Mouse (Mus musculus) layer of hippocampus, adult 8-10 months (tissue): ENCODE data around the gene Ctnnd1. TPM values are rescaled to one million over a fixed set of nuclear protein-coding genes. Genes with fewer than 3 reads are reported as not detected.
A peak's percentile ranks its signal among the peaks of the same experiment; 100 is the strongest.
"Not testable (repeated sequence)": the region's sequence is repeated elsewhere in the genome, so short reads cannot be mapped to it uniquely, and the experiment has no call there.

ENCODE experiments used
- DNase-seq, 2 experiments: peaks; one replicate each; pipeline ENCODE4 v3.0.0; 2022; ENCODE audit warnings: low spot score in 2 of 2
- total RNA-seq, 4 experiments: library from RNA; stranded (reverse); gene quantifications; 2 replicates each; pipeline ENCODE4 v1.2.4; 2022

The Ctnnd1 gene
- 10 to 100 TPM; 51.9 to 56.8 (median 53.1) TPM for total RNA-seq

DNA sequence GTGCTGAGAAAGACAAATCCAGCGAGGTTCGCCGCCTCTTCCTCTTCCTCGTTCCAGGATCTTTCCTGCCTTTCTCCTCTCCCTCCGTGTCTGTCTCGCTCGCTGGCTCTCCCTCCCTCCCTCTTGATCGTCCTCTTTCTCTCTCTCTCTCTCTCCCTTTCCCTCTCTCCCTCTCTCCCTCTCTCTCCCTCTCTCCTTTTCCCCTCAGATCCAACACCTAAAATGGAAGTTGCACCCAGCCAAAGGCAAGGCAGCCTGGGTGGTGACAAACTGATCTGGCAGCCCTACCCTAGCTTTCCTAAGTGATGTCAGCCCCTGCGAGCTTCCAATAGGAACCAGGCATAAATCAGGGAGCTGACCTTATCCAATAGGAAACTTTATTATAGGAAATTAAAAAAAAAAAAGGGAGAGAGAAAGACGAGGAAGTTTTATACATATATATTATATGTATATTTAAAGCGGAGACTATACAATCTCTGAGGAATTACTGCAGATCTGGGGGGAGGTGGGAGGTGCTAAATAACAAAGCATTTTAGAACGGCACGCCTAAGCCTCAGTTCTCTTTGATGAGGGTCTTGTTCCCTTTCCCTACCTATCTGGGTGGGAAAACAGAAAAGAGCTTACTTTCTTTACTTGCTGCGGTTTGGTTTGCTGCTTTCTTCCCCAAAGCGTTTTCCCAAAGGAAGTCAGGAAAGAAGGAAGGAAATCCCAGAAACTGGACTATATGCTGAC, at the start of gene Ctnnd1:
TSS of gene Ctnnd1 (minus strand) at position 302 of the 732 bp plus-strand sequence.
- peak; percentile 89 to 90 for DNase-seq

DNA sequence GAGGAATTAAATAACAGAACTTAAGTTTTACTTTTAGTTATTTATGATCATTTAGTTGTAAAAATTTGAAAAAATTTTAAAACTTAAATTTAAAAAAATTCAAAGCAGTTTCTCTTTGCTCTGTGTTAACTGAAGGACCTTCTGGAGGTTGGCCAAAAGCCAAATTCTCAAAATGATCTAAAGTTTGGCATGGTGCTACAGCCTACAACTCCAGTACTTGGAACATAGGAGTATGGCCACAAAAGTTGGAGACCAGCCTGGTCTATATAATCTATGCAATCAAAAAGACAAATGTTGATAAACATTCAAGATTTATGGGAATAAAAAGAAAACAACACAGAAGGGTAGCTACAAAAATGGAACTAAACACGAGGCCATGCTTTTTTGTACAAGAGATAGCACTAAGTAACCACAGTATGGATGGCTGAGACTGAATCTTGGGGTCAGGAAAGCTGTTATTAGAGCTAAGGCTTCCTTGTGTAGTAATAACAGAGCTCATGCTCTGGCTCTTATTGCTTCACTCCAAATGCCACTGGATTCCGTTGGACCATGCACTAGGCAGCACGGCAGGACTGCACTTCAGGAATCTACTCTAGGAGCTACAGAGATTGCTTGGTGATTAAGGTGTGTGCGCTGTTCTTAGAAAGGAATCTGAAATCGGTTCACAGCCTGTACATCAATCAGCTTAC, 44.6 kb upstream of the Ctnnd1 start:
- no peak for DNase-seq

DNA sequence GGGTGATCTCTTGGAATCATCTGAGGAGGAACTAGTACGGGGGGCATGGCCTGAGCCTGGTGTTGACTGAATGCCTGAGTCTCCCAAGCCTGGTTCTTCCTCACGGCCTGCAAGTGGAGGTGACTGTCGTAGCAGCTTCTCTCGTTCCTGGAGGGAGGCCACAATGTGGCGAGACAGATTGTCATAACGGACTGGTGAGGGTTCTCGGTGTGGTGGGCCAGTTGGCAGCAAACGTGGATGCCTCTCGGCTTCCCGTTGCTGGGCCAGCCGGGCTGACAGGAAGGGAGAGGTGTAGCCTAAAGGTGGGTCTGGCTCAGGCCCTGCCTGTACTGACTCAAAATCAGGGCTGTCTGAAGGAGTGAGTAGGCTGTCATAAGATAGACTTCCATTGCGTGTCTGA, 39.5 kb upstream of the Ctnnd1 start:
- DNase-seq, result no peak

DNA sequence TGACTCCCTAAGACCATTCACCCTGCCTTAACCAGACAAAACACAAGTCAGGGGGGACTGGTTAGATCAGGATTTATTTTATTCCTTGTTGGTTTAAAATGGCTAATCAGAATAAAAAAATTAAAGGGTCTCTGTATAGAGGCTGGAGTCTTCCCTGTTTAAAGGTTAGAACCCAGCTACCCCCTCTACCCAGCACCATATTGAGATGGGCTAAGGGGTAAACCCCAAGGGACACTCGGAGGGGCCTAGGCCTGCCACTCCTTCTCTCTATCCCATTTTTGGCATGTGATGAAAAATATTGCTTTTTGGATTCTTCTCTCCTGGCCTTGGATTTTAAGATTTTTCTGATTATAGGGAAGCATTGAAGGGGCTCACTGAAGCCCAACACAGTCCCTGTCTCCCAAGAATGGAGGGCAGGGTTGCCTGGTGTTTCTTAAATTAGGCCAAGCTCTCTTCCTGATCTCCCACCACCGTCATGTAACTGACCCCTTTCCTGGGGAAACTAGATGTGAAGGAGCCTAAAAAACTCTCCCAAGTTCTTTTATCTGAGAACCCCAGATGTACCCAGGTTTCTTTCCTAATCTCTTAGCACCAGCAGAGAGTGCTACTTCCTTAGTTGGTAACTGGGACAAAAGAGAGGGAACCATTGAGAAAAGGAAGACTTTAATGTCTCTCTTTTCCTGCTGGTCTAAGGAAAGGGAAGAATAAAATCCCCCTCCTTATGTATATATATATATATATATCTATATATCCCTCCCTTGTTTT, 37.7 kb upstream of the Ctnnd1 start:
- no peak for DNase-seq

DNA sequence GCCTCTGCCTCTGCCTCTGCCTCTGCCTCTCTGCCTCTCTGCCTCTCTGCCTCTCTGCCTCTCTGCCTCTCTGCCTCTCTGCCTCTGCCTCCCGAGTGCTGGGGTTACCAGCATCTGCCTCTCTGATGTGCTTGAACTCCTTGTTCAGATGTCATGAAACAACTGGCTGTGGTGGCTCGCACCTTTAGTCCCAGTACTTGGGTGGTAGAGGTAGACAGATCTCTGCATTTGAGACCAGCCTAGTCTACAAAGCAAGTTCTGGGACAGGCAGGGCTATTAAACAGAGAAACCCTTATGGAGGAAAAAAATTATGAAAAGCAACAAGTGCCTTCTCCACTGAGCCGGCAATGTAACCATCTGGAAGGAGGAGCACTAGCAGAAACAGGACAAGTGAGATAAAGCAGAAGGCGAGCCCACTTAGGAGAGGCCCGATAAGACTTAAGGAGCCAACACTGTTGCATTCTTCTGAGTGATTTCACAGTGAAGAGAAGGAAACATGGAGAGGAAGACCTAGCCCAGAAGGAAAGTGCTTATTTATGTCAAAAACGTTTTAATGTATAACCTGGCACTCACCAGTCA, 32.1 kb upstream of the Ctnnd1 start:
- DNase-seq, result no peak

DNA sequence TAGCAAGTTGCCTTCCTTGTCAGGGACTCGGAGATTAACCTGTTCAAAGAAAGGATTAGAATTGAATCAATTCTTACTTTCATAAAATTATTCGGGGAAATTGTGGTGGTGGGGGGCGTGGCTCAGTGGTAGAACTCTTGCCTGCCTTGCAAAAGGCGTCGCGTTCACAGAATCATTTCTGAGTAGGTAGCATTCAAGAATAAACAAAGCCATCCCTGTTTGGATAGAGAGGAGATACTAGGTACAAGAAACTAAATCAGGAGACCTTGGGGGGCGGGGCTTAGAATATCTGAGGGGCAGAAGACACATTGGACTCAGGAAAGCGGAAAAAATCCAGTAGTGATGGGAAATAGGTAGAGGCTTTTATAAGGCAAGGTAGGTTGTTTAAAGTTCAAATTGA, 28.5 kb upstream of the Ctnnd1 start, which contains the start of gene Tmx2:
TSS of gene Tmx2 (minus strand) at position 125 of the 400 bp plus-strand sequence.
- DNase-seq, result no peak

DNA sequence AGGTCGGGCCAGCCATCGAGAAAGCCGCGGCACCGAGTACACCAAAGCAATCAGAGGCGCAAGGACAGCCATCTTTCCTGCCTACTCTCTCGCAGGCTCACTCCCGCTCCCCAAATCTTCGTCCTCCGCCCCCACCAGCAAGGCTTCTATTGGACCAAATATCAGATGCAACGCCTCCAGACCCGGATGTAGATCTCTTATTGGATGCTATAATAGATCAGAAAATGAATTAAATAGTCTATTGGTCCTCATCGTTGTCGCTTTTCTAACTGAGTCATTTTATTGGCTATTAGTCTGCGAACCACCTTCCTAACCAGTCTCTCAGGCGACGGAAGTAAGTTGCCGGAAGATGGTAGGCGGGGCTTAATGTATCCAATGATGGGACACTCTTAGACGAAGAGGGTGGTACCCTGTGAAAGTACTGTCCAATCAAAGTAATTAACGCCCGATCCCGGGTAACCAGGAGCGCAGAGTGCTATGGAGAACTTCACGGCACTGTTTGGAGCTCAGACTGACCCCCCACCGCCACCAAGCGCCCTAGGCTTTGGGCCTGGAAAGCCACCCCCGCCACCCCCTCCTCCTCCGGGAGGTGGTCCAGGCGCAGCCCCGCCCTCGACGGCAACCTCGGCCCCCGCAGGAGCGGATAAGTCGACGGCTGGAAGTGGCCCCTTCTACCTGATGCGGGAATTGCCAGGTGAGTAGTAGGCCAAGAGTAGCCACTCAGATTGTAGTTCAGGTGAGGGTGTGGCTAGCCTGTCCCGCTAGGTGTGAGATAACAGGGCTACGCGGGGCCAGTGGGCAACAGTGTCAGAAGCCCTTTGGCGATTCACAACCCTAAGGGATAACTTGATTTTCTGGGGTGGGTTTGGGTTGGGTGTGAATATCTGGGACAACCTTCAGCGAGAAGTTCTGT, 27.7 kb upstream of the Ctnnd1 start, which contains the start of the genes Gm28635 and Med19:
TSS of gene Gm28635 (minus strand) at position 74 of the 913 bp plus-strand sequence.
TSS of gene Med19 (plus strand) at position 435 of the 913 bp plus-strand sequence.
- DNase-seq, result peak; percentile 95 to 98

DNA sequence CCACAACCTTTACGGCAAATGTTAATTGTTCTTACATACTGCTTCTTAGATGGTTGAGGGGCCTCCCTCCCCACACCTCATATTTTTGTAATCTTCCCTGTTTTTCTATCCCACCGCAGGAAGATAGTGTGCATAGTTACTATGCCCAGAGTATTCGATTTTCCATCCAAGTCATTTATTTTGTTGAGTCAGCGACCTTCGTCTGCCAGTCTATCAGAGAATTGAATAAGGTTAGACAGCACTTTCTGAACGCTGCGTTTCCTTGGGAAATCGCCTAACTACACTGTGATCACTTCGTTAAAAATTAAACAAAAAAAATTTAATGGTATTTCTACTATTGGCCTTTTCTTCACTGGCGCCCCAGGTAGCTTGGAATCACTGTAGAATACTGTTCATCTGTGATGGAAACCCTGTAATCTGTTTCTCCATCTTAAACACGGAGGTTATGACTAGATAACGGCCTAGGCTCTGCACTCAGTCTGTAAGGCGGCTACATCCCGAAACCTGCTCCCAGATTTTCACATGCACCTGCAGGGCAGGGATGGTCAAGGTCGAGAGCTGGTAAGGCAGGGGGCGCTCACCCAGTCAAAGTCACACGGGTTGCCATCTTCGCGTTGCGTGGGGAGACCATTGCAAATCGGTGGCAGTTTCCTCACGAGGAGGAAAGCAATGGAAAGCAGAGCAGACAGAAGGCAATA, 26.9 kb upstream of the Ctnnd1 start:
- no peak for DNase-seq

DNA sequence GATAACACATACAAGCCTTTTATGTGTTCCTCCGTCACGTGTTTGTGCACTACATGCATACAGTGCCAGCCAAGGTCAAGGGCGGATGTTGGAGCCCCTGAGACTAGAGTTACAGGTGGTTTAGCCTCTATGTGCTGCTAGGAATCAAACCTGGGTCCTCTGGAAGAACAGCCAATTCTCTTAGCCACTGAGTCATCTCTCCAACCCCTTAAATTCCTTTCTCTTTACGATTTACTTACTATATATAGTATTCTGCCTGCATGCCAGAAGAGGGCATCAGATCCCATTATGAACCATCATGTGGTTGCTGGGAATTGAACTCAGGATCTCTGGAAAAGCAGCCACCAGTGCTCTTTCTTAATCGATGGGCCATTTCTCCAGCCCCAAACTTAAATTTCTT, 21.0 kb upstream of the Ctnnd1 start:
- DNase-seq, result not testable (repeated sequence)

DNA sequence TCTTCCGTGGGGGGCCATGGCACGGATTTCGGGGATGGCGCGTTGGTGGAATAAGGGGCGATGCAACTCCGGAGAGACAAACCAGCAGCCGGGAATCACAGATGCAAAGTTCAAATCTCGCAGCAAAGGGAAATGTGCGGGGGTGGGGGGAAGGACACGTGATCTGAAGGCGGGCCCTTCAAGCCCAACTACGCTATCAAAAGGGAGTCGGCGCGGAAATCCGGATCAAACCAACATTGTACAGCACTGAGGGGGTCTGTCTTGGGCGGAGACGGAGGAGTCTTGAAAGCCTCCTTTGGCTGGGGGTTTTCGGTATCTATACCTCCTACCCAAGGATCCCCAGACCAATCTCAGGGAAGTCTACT, 20.0 kb upstream of the Ctnnd1 start, which contains the start of gene Selenoh:
TSS of gene Selenoh (minus strand) at position 202 of the 365 bp plus-strand sequence.
- peak; percentile 86 for DNase-seq

DNA sequence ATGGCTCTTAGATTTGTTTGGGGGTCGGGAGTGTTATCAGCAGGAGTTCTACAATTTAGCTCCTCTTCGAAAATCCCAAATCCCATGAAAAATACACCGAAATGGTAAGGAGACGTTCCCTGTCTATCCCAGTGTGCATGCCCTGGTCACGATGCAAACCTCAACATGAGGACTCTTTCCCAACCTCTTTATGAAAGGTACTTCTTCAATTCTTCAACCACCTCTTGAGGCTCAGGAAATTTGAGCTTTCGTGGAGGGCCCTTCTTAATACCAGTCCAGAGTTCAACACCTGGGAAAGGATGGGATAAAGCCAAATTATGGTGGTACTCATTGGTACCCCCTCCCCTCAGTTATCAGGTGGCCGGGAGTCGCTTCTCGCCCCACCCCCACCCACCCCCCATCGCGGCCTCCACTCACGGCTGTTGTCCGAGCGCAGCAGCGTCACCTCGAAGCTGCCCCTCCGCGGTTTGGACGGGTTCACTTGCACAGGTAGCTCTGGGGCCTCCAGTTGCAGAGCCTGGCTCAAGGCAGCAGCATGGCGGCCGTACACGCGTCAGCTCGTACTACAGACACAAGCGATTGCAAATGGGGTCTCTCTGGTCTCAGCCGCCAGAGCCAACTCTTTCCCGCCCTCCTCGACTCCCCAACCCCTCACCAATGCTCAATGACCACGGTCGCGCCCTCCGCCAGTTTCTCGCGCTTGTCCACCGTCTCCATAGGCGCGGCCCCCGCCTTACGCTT, 19.4 kb upstream of the Ctnnd1 start:
- DNase-seq, result no peak

DNA sequence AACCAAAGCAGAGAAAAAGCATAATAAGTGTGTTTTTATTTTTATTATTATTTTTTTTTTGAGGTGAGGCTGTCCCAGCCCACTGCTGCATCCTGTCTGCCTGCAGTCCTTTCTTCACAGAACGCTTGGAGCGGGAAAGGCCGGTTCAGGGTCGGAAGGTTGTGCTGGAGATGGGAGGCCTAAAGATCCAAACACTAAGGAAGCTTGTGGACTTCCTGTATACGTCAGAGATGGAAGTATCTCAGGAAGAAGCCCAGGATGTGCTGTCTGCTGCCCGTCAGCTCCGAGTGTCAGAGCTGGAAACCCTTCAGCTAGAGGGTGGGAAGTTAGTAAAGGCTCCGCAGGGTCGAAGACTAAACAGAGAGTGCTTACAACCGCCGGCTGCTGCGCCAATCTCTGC, 15.5 kb upstream of the Ctnnd1 start:
- no peak for DNase-seq

DNA sequence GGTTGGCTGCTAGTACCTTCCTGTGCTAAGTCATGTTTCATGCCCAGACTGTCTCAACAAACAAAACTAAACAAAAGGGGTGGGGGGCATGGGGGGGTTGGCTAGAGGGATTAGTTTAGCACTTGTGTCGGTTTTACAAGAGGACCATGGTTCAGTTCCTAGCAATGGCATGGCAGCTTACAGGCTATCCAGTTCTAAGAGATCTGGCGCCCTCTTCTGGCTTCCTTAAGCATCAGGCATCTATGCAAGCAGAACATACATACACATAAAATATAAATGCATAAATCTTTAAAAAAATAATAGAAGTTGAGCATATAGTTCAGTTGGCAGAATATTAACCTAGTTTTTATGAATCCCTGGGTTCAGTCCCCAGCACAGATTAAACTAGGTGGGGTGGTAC, 12.3 kb upstream of the Ctnnd1 start:
- DNase-seq, result no peak

DNA sequence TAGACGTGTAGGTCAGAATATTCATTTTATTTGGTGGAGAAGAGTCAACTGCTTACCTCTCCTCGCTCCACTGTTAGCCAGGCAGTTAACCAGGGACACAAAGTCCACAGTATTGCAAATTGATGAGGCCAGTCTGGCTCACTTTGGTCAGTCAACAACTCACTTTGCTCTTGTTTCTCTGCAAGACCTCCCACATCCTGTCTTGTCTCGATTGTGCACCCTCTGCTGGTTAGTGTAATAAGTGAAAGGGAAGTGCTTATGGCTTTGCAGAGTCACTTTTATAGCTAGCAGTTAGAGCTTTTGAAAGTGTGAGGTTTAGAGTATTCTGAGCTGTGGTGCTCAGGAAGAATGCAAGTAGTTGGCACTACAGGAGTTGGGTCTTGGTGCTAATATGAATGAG, 9.7 kb upstream of the Ctnnd1 start:
- DNase-seq, result no peak

DNA sequence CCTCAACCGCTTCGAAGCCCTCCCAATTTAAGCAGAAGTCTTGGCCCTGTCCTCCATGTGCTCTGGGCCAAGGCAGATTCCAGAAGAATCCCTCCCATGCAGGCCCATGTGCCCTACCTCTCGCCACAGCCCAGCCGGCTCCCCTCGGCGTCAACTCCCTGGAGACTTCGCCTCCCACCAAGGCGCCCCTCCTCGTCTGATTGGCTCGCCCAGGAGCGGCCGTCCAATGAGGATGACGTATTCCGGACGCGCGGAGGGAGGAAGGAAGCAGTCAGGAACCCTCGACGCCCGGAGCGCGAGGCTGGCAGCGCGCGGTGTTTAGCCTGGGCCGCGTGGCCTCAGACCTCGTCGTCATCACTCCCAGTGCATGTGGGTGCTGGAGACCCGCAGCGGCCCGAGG, 8.2 kb upstream of the Ctnnd1 start, which contains the start of gene Btbd18:
TSS of gene Btbd18 (plus strand) at position 274 of the 400 bp plus-strand sequence.
- DNase-seq, result no peak

DNA sequence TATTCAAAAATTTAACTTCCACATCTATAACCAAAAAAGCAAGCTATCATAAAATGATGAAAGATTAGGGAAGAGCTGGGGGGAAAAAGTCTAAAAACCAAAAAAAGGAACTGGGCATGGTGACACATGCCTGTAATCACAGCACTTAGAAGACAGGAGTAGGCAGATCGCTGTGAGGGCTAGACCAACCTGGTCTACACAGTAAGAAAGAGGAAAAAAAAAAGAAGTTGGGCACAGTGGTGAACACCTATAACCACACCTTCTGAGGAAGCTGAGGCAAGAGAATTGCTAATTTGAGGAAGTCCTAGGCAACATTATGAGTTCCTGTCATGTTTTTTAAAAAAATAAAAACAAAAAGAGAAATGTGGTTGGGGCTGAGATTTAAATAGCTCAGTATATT, 5.3 kb upstream of the Ctnnd1 start:
- no peak for DNase-seq

DNA sequence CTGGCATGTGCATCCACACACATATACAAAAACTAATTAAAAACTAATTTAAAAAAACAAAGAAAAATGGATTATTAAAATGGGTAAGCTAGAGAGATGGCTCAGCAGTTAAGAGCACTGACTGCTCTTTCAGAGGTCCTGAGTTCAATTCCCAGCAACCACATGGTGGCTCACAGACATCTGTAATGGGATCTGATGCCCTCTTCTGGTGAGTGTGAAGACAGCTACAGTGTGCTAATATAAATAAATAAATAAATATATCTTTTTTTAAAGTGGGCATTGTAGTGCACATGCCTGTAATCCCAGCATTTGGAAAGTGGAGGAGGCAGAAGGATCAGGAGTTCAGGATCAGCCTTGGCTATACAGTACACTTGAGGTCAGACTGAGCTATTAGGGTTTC, 2.8 kb upstream of the Ctnnd1 start:
- no peak for DNase-seq

DNA sequence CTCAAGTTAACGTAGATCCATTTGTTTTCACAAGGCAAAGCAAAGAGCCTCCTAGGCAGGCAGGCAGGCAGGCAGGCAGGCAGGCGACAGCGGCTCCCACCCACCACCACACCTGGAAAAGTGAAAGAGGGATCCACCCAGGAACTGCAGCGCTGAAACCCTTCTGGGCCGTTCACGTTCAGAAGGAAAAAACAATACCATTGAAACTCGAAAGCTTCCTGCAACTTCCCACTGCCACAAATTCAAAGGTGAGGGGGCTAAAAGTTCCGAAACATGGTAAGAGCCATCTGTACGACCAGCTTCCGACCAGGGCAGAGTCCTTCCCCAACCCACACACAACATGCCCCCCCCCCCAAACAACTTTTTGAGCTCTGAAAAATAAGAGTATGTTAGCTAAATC, 891 bp downstream of the Ctnnd1 start:
- no peak for DNase-seq

DNA sequence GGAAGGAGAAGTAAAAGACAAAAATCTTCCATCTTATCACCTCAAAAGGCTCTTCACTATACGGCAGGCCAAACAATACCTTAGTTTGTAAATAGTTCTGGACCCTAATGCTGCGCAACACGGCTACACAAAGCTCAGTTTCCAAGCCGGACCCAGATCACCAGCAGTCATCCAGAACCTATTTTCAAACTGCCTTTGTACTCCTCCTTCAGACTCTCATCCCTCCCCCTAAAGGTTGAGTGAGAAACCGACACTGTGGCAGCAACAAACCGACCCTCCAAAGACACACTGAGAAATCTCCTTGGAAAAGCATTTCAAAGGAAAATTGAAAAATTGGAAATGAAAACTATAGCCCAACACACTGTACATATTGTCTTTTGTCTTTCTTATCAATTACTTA, 2.2 kb downstream of the Ctnnd1 start:
- DNase-seq, result no peak
